Mouse (Mus musculus): ENCODE results near the gene Dnajc5.

- no peak for TF ChIP-seq CTCF (IDR thresholded peaks at IDR 0.05; ENCODE audit: low read depth)
- TF ChIP-seq EP300 (IDR thresholded peaks at IDR 0.05; ENCODE audit: low read depth), result no peak
Measured at GRCm38 (mm10) chr2:181509191-181509590, 11.1 kb upstream of the Dnajc5 start.

Data from liver, embryonic 14.5 days (tissue).